Comparison of ENCODE assay signal across 19 mouse cellular contexts in the genomic region with DNA sequence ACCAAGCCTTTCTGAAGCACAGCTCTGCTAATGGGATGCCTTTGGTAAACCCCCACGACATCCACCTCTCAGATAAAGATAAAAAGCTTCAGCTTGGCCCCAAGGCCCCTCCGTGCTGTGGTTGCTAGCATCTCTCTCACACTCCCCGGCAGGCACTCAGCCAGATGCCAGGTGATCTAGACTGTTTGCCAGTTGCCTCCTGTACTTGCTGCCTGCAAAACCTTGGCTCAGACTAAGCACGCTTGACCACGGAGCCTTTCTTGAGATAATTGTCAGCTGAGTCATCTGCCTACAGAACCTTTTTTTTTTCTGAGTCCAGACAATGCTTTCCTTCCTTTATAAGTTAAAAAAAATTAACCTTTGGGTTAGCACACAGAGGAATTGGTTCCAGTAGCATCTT.
A peak's percentile ranks its signal among the peaks of the same experiment; 100 is the strongest.
DNase-seq lines count a peak whose midpoint lies in the region; ATAC-seq and TF ChIP-seq lines count a peak whose summit lies in the region.
"Had no signal": no experiment of that assay in that cellular context is flagged by ENCODE, and none has a peak within 500 bp of the region (broad histone marks: within the 10 kb centered on the region; RNA-seq: fewer than 3 reads in every experiment).

No protein-coding gene starts in this region.

- TF ChIP-seq EP300 in lung, postnatal 0 days (IDR thresholded peaks at IDR 0.05) = no peak

- H3K27me3 ChIP-seq in lung, embryonic 14.5 days (ENCODE audit: insufficient read depth, low read length) = no peaks in the 10 kb centered on the region
- no peaks in the 10 kb centered on the region for H3K27me3 ChIP-seq in lung, postnatal 0 days (replicated peaks; ENCODE audit: insufficient read depth, low read length)
- H3K27me3 ChIP-seq in forebrain, embryonic 14.5 days (replicated peaks; ENCODE audit: control insufficient read depth, insufficient read depth, low read length) = no peaks in the 10 kb centered on the region
- H3K27me3 ChIP-seq: forebrain, embryonic 15.5 days; liver, embryonic 12.5 days; midbrain, embryonic 15.5 days had no signal

- no peaks in the 10 kb centered on the region for H3K9me3 ChIP-seq in lung, embryonic 14.5 days (ENCODE audit: low read depth, low read length)
- H3K9me3 ChIP-seq in lung, postnatal 0 days (ENCODE audit: low read length) = no peaks in the 10 kb centered on the region
- H3K9me3 ChIP-seq in forebrain, embryonic 14.5 days (replicated peaks; ENCODE audit: control insufficient read depth, low read length) = no peaks in the 10 kb centered on the region
- H3K9me3 ChIP-seq: forebrain, embryonic 15.5 days; heart, embryonic 12.5 days; limb, embryonic 10.5 days; liver, embryonic 12.5 days; midbrain, embryonic 15.5 days had no signal

- no peak overlapping the region for H3K4me2 ChIP-seq in lung, embryonic 14.5 days
- no peak overlapping the region for H3K4me2 ChIP-seq in lung, postnatal 0 days (replicated peaks; ENCODE audit: low read depth, low read length)
- H3K4me2 ChIP-seq in forebrain, embryonic 14.5 days (ENCODE audit: low read length) = no peak overlapping the region
- H3K4me2 ChIP-seq: forebrain, embryonic 15.5 days; heart, embryonic 12.5 days; liver, embryonic 12.5 days; midbrain, embryonic 15.5 days had no signal

- 35% methylated on average over 5 of the region's 5 CpGs for WGBS in lung, embryonic 14.5 days
- 32% methylated on average over 5 of the region's 5 CpGs for WGBS in lung, postnatal 0 days
- WGBS in forebrain, embryonic 14.5 days = 74% methylated on average over 5 of the region's 5 CpGs

- DNase-seq in cerebellum, adult 11 months = peak; percentile 1
- no peak for DNase-seq in cerebellum, adult 8-10 months
- DNase-seq in lung, embryonic 14.5 days = peak; percentile 10
- DNase-seq in lung, postnatal 0 days (ENCODE audit: low spot score) = no peak
- DNase-seq in cerebellum, adult 9-10 months = peak; percentile 6
- DNase-seq in kidney, postnatal 36 days = peak; percentile 21 to 23
- DNase-seq in forebrain, embryonic 14.5 days (ENCODE audit: low spot score) = no peak
- DNase-seq in gastrocnemius, postnatal 25 days = no peak
- DNase-seq: adrenal gland, adult 2 months; gastrocnemius, postnatal 10 days; heart, postnatal 36 days; layer of hippocampus, postnatal 36 days; right cerebral cortex, postnatal 4 days had no signal

- no peak for ATAC-seq in lung, embryonic 14.5 days (ENCODE audit: insufficient read depth)
- no peak for ATAC-seq in lung, postnatal 0 days
- no peak for ATAC-seq in forebrain, embryonic 14.5 days
- ATAC-seq: forebrain, embryonic 15.5 days; hindbrain, embryonic 16.5 days; liver, embryonic 12.5 days; midbrain, embryonic 15.5 days had no signal

- no peak for TF ChIP-seq CTCF in lung, embryonic 14.5 days (IDR thresholded peaks at IDR 0.05; ENCODE audit: low read depth)
- no peak for TF ChIP-seq CTCF in lung, postnatal 0 days (IDR thresholded peaks at IDR 0.05)

- H3K4me1 ChIP-seq in lung, embryonic 14.5 days (ENCODE audit: insufficient read depth) = no peaks in the 10 kb centered on the region
- no peaks in the 10 kb centered on the region for H3K4me1 ChIP-seq in lung, postnatal 0 days (ENCODE audit: insufficient read depth, low read depth, low read length)
- H3K4me1 ChIP-seq in forebrain, embryonic 14.5 days (ENCODE audit: control insufficient read depth, insufficient read depth, low read length) = 0 out of 2 replicates have a peak, but pooled peaks cover 2% of the 10 kb centered on the region
- H3K4me1 ChIP-seq: heart, embryonic 12.5 days; limb, embryonic 10.5 days; liver, embryonic 12.5 days had no signal

- H3K36me3 ChIP-seq in lung, embryonic 14.5 days (ENCODE audit: insufficient read depth) = no peaks in the 10 kb centered on the region
- H3K36me3 ChIP-seq in lung, postnatal 0 days (ENCODE audit: insufficient read depth, low read length) = no peaks in the 10 kb centered on the region
- no peaks in the 10 kb centered on the region for H3K36me3 ChIP-seq in forebrain, embryonic 14.5 days (ENCODE audit: control insufficient read depth, insufficient read depth, low read length)
- H3K36me3 ChIP-seq: forebrain, embryonic 15.5 days; heart, embryonic 12.5 days; limb, embryonic 10.5 days; liver, embryonic 12.5 days; midbrain, embryonic 15.5 days had no signal

- H3K4me3 ChIP-seq in lung, embryonic 14.5 days (ENCODE audit: low read depth, low read length) = no peak overlapping the region
- H3K4me3 ChIP-seq in lung, postnatal 0 days (ENCODE audit: low read depth, low read length) = no peak overlapping the region
- no peak overlapping the region for H3K4me3 ChIP-seq in forebrain, embryonic 14.5 days (ENCODE audit: low read depth, low read length)
- H3K4me3 ChIP-seq: forebrain, embryonic 15.5 days; heart, embryonic 12.5 days; limb, embryonic 10.5 days; liver, embryonic 12.5 days; midbrain, embryonic 15.5 days had no signal

- H3K27ac ChIP-seq in lung, embryonic 14.5 days (ENCODE audit: low read depth) = no peak overlapping the region
- H3K27ac ChIP-seq in lung, postnatal 0 days (ENCODE audit: low read length) = no peak overlapping the region
- H3K27ac ChIP-seq in forebrain, embryonic 14.5 days (ENCODE audit: low read depth, low read length) = no peak overlapping the region
- H3K27ac ChIP-seq: forebrain, embryonic 15.5 days; limb, embryonic 10.5 days; liver, embryonic 12.5 days; midbrain, embryonic 15.5 days had no signal

- H3K9ac ChIP-seq in lung, embryonic 14.5 days = no peak overlapping the region
- no peak overlapping the region for H3K9ac ChIP-seq in lung, postnatal 0 days (replicated peaks; ENCODE audit: low read depth)
- no peak overlapping the region for H3K9ac ChIP-seq in forebrain, embryonic 14.5 days (ENCODE audit: low read length)
- H3K9ac ChIP-seq: forebrain, embryonic 15.5 days; heart, embryonic 12.5 days; liver, embryonic 12.5 days; midbrain, embryonic 15.5 days had no signal

Comparison
In these comparisons a context has a peak if more than half of its experiments do, and no peak if none do; other contexts are left out.
1. DNase-seq: peak in cerebellum, adult 11 months (single experiment), lung, embryonic 14.5 days (single experiment), cerebellum, adult 9-10 months (single experiment) and kidney, postnatal 36 days (2 of 2); none in cerebellum, adult 8-10 months (single experiment), lung, postnatal 0 days (single experiment), forebrain, embryonic 14.5 days (single experiment) and gastrocnemius, postnatal 25 days (single experiment).